Mouse (Mus musculus) spleen, postnatal 4 days (tissue): ENCODE results near the gene Map3k10.
"Not testable (repeated sequence)": the region's sequence is repeated elsewhere in the genome, so short reads cannot be mapped to it uniquely, and the experiment has no call there.

ENCODE experiments used
- DNase-seq, 2 experiments: peaks; one replicate each; pipeline ENCODE4 v3.0.0; 2022; ENCODE audit warnings: low spot score in 2 of 2

The Map3k10 gene

DNA sequence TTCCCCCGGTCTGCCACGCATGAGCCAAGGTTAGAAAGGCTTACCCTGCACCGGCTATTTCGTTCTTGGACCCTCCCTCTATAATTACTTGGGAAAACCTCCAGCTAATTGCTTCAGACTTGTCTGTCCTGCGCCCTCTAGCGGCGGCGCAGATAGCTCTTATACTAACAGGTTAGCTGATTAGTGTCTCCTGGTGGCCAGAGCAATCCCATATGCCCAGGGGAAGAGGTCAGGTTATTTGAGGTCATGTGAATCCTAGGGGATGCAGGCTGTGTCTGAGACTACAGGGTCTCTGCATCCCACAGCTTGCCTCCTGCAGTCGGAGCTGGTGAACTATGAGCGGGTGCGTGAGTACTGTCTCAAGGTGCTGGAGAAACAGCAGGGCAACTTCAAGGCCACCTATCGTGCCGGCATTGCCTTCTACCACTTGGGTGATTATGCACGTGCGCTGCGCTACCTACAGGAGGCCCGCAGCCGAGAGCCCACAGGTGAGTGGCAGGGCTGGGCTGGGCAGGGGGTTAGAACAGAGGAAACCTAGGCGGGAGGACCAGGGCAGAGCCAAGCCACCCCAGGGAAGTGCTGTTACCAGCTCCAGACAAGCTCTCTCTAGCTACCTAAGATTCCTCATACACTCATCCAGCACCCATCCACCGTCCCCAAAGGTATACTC lies 19.7 kb downstream of the Map3k10 start:
- no peak for DNase-seq

- peak; percentile 38 to 77 for DNase-seq
Observed at GRCm38 (mm10) chr7:27653681-27654437, 20.5 kb downstream of the Map3k10 start, which contains the start of gene Ttc9b. Gene Ttc9b, plus strand, starts transcription at chr7:27653915.

GRCm38 (mm10) chr7:27650949-27651348 lies 23.4 kb downstream of the Map3k10 start:
- DNase-seq, result peak; percentile 60 to 80

DNA sequence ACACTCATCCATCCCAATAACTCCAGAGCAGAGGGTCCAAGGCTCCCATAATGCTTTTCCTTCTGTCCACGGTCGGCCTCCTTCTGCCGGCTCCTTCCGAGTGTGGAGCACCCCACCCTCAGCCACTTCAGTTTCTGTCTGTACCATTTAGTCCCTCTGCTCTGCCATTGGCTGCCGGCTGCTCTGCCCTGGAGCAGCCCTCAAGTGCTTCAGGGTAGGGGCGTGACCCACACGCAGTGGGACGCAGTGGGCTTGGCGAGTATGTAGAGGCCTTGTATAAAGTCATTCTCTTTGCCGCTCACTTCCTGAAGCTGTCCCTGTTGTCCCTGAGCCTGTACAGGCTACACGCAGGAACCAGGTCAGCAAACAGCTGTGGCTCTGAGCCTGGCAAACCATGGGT lies 24.7 kb downstream of the Map3k10 start:
- DNase-seq, result no peak

GRCm38 (mm10) chr7:27647281-27648002 lies 27.0 kb downstream of the Map3k10 start:
- DNase-seq, result no peak

- DNase-seq, result no peak
Observed at GRCm38 (mm10) chr7:27646516-27646915, 27.9 kb downstream of the Map3k10 start.

GRCm38 (mm10) chr7:27644471-27644870 lies 29.9 kb downstream of the Map3k10 start:
- no peak for DNase-seq

GRCm38 (mm10) chr7:27635094-27635493 lies 39.3 kb downstream of the Map3k10 start:
- DNase-seq, result not testable (repeated sequence)

DNA sequence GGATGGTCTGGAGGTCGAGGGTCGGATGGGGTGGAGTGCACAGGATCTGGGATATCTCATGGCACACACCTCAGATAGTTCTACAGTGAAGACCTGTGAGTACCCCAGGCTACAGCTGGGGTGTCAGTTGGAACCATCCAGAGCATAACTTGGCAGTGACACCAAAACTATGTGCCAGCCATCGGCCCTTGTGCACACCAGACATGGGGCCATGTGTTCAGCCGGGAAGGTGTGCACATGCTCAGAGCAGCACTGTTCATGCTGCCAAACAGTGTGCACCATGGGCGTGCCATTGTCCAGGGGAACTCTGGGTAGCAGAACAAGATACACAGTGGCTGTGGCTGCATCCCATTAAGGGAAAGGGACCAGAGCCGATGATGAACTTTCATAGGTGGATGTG lies 39.7 kb downstream of the Map3k10 start:
- no peak for DNase-seq

DNA sequence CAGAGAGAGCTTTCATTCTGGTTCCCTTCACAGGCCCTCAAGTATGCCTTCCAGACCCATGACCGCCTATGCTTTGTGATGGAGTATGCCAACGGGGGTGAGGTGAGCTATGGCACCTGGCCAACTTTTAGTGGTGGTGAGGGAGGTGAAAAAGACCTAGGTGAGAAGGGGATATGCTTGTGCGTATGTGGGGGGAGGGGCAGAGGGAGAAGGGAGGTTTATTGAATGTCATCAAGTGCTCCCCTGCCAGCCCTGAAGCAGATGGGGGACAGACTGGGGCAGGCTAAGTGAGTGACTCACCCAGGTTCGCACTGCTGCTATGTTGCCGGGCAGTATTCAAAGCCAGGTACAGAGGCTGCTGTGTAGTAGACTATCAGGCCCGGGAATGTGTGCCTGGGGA lies 41.2 kb downstream of the Map3k10 start:
- DNase-seq, result no peak

DNA sequence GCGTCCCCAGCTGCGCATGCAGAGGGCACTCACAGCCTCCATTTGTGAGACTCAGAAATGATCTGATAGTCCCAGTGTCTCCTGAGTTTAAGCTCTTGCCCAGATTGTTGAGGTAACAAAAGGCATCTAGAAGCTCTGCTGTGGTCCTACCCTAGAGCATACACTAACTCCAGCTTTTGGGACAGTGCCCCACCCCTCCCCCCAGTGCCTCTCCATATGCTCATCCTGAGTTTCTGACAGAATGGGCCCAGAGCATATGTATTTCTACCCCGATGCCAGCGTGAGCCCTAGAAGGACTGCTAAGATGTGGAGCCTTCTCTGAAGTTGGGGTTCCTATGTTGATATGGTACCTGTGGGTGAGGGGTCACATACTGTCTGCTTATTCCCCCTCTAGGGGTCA lies 43.0 kb downstream of the Map3k10 start:
- no peak for DNase-seq

- DNase-seq, result not testable (repeated sequence)
Observed at GRCm38 (mm10) chr7:27628816-27629215, 45.6 kb downstream of the Map3k10 start.

GRCm38 (mm10) chr7:27628190-27628589 lies 46.2 kb downstream of the Map3k10 start:
- DNase-seq, result no peak

- no peak for DNase-seq
Observed at GRCm38 (mm10) chr7:27627707-27628106, 46.7 kb downstream of the Map3k10 start.

- no peak for DNase-seq
Observed at GRCm38 (mm10) chr7:27624967-27625366, 49.4 kb downstream of the Map3k10 start.

DNA sequence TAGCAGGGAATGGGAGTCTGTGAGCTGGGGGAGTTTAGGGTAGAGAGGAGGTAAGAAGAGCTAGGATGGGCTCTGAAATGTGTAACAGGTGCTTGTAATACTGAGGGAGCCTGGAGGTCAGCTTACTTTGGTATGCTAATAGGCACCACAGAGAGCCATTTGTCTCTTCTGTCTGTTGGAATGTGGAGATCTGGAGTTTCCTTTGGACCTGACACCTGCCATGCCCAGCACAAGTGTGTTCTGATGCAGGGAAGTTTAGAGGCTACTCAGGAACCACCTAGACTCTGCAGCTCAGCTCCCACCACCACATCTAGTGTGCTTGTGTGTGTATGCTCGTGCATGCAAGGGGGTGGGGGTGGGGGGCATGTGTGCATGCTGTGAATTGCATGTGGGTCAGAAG lies 52.2 kb downstream of the Map3k10 start:
- no peak for DNase-seq

DNA sequence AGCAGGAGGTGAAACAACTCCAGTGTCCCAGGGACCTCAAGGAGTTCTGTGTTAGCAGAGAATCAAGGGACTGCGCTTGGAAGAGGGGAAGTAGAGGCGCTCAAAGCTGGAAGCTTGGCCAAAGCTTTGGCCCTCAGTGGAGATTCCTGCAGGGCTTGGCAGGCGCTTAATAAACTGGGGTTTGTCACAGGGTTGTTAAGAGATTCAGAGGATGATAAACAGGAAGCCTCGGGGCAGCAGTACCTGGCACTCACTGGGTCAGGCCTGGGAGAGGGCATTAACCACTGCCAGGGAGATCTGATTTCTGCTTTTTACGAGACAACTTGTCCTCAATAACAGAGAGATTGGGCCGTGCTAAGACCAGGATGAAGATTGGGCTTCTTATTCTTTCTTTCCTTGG lies 53.4 kb downstream of the Map3k10 start:
- no peak for DNase-seq

- DNase-seq, result no peak
Observed at GRCm38 (mm10) chr7:27613751-27614499, 60.5 kb downstream of the Map3k10 start.

GRCm38 (mm10) chr7:27612940-27613339 lies 61.5 kb downstream of the Map3k10 start:
- DNase-seq, result no peak

GRCm38 (mm10) chr7:27610871-27611270 lies 63.5 kb downstream of the Map3k10 start:
- no peak for DNase-seq

- no peak for DNase-seq
Observed at GRCm38 (mm10) chr7:27610370-27610769, 64.0 kb downstream of the Map3k10 start.

DNA sequence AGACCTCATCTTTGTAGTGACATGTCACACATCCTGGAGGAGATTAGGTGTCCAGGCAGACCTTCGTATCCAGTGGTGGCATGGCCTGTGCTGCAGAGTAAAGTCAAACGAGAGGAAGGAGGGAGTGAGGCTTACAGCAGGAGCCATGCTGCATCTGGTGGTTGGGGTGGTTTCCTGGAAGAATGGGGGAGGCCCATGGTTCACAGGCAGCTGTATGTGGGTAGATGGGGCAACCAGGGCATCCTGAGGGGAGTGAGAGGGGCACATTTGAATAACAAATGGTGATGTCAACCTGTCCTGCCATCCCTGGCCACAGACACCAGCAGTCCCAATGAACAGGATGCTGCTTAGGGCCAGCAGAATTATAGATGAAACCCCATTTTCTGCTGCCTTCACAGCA lies 64.7 kb downstream of the Map3k10 start:
- DNase-seq, result no peak
